Mouse (Mus musculus): Measurements from ENCODE around the gene Olfr297.

The Olfr297 gene

GRCm38 (mm10) chr7:86519668-86520067 lies at the start of gene Olfr297:
Olfr297 (plus strand) TSS chr7:86519968.
- no peak for DNase-seq

- DNase-seq = no peak
These were observed 27.4 kb upstream of the Olfr297 start, which contains the start of gene Olfr298 for GRCm38 (mm10) chr7:86492384-86492783. Olfr298 (minus strand) TSS chr7:86492484.

Measured in kidney, adult 11 months (tissue).